Mouse (Mus musculus): ENCODE measurements at regions not wholly inside any gene's neighbourhood (a gene's known extent, or its start where the extent isn't known, plus 50 kb on each side); places are given as distances from the start of the nearest gene placed in this dataset.

- H3K9ac ChIP-seq (ENCODE audit: low read depth, low read length), result no peak overlapping the region
Measured at GRCm38 (mm10) chr11:7592010-7592409, 378.3 kb upstream of the Igfbp3 start.

GRCm38 (mm10) chr11:7583296-7583695 is 369.6 kb upstream of the Igfbp3 start:
- Histone ChIP-seq H3K36me3 (ENCODE audit: control insufficient read depth, insufficient read depth, low read length) (no peaks in the 10 kb centered on the region), H3K4me3 (ENCODE audit: low read depth, low read length) (no peak overlapping the region), H3K4me2 (ENCODE audit: low read length) (no peak overlapping the region), H3K9ac (ENCODE audit: low read depth, low read length) (no peak overlapping the region), H3K4me1 (ENCODE audit: control insufficient read depth, insufficient read depth, low read length) (no peaks in the 10 kb centered on the region), H3K9me3 (replicated peaks; ENCODE audit: control insufficient read depth, low read length, poor library complexity, severe bottlenecking) (peaks cover 2% of the 10 kb centered on the region; the same call in 1 of the 2 replicates), H3K27me3 (ENCODE audit: control insufficient read depth, insufficient read depth, low read depth, low read length) (no peaks in the 10 kb centered on the region), H3K27ac (ENCODE audit: low read length) (no peak overlapping the region)
- ATAC-seq, result no peak
- WGBS, result 93% methylated on average over 2 of the region's 2 CpGs

More at GRCm38 (mm10) chr11:7592010-7592409, 378.3 kb upstream of the Igfbp3 start:
- Histone ChIP-seq H3K4me2 (ENCODE audit: low read length) (no peak overlapping the region), H3K27me3 (ENCODE audit: control insufficient read depth, insufficient read depth, low read depth, low read length) (no peaks in the 10 kb centered on the region), H3K4me3 (ENCODE audit: low read depth, low read length) (no peak overlapping the region), H3K27ac (ENCODE audit: low read length) (no peak overlapping the region), H3K4me1 (ENCODE audit: control insufficient read depth, insufficient read depth, low read length) (no peaks in the 10 kb centered on the region), H3K36me3 (ENCODE audit: control insufficient read depth, insufficient read depth, low read length) (no peaks in the 10 kb centered on the region), H3K9me3 (replicated peaks; ENCODE audit: control insufficient read depth, low read length, poor library complexity, severe bottlenecking) (no peaks in the 10 kb centered on the region)
- WGBS, result 86% methylated on average over 4 of the region's 4 CpGs
- ATAC-seq, result no peak

GRCm38 (mm10) chr11:7568484-7568883 is 354.8 kb upstream of the Igfbp3 start:
- Histone ChIP-seq H3K27me3 (ENCODE audit: control insufficient read depth, insufficient read depth, low read depth, low read length) (no peaks in the 10 kb centered on the region), H3K4me2 (ENCODE audit: low read length) (no peak overlapping the region), H3K4me1 (ENCODE audit: control insufficient read depth, insufficient read depth, low read length) (no peaks in the 10 kb centered on the region), H3K4me3 (ENCODE audit: low read depth, low read length) (no peak overlapping the region), H3K27ac (ENCODE audit: low read length) (no peak overlapping the region), H3K9ac (ENCODE audit: low read depth, low read length) (no peak overlapping the region), H3K9me3 (replicated peaks; ENCODE audit: control insufficient read depth, low read length, poor library complexity, severe bottlenecking) (no peaks in the 10 kb centered on the region), H3K36me3 (ENCODE audit: control insufficient read depth, insufficient read depth, low read length) (no peaks in the 10 kb centered on the region)
- ATAC-seq, result no peak
- WGBS, result 83% methylated on average over 1 of the region's 1 CpGs

- Histone ChIP-seq H3K4me2 (ENCODE audit: low read length) (no peak overlapping the region), H3K27ac (ENCODE audit: low read length) (no peak overlapping the region), H3K27me3 (ENCODE audit: control insufficient read depth, insufficient read depth, low read depth, low read length) (no peaks in the 10 kb centered on the region), H3K36me3 (ENCODE audit: control insufficient read depth, insufficient read depth, low read length) (no peaks in the 10 kb centered on the region), H3K4me3 (ENCODE audit: low read depth, low read length) (no peak overlapping the region), H3K9ac (ENCODE audit: low read depth, low read length) (no peak overlapping the region), H3K9me3 (replicated peaks; ENCODE audit: control insufficient read depth, low read length, poor library complexity, severe bottlenecking) (no peaks in the 10 kb centered on the region), H3K4me1 (ENCODE audit: control insufficient read depth, insufficient read depth, low read length) (no peaks in the 10 kb centered on the region)
- WGBS, result 36% methylated on average over 2 of the region's 2 CpGs
- no peak for ATAC-seq
Measured at GRCm38 (mm10) chr11:7562029-7562428, 348.3 kb upstream of the Igfbp3 start.

GRCm38 (mm10) chr11:7561437-7561836 is 347.7 kb upstream of the Igfbp3 start:
- no peak overlapping the region for H3K4me2 ChIP-seq (ENCODE audit: low read length)
- H3K9me3 ChIP-seq (replicated peaks; ENCODE audit: control insufficient read depth, low read length, poor library complexity, severe bottlenecking), result no peaks in the 10 kb centered on the region
- H3K27me3 ChIP-seq (ENCODE audit: control insufficient read depth, insufficient read depth, low read depth, low read length), result no peaks in the 10 kb centered on the region
- no peaks in the 10 kb centered on the region for H3K4me1 ChIP-seq (ENCODE audit: control insufficient read depth, insufficient read depth, low read length)
- H3K27ac ChIP-seq (ENCODE audit: low read length), result no peak overlapping the region
- no peak for ATAC-seq
- WGBS, result 59% methylated on average over 1 of the region's 1 CpGs
- no peak overlapping the region for H3K4me3 ChIP-seq (ENCODE audit: low read depth, low read length)
- no peak overlapping the region for H3K9ac ChIP-seq (ENCODE audit: low read depth, low read length)
- no peaks in the 10 kb centered on the region for H3K36me3 ChIP-seq (ENCODE audit: control insufficient read depth, insufficient read depth, low read length)

- Histone ChIP-seq H3K4me1 (ENCODE audit: control insufficient read depth, insufficient read depth, low read length) (no peaks in the 10 kb centered on the region), H3K27ac (ENCODE audit: low read length) (no peak overlapping the region), H3K4me2 (ENCODE audit: low read length) (no peak overlapping the region), H3K36me3 (ENCODE audit: control insufficient read depth, insufficient read depth, low read length) (no peaks in the 10 kb centered on the region), H3K9me3 (replicated peaks; ENCODE audit: control insufficient read depth, low read length, poor library complexity, severe bottlenecking) (no peaks in the 10 kb centered on the region), H3K27me3 (ENCODE audit: control insufficient read depth, insufficient read depth, low read depth, low read length) (no peaks in the 10 kb centered on the region), H3K4me3 (ENCODE audit: low read depth, low read length) (no peak overlapping the region), H3K9ac (ENCODE audit: low read depth, low read length) (no peak overlapping the region)
- WGBS, result 80% methylated on average over 6 of the region's 6 CpGs
- ATAC-seq, result no peak
Measured at GRCm38 (mm10) chr11:7555613-7556274, 342.0 kb upstream of the Igfbp3 start.

GRCm38 (mm10) chr11:7552154-7552553 is 338.4 kb upstream of the Igfbp3 start:
- H3K4me3 ChIP-seq (ENCODE audit: low read depth, low read length), result no peak overlapping the region
- WGBS, result 89% methylated on average over 3 of the region's 3 CpGs
- H3K9ac ChIP-seq (ENCODE audit: low read depth, low read length), result no peak overlapping the region
- no peak for ATAC-seq
- no peaks in the 10 kb centered on the region for H3K27me3 ChIP-seq (ENCODE audit: control insufficient read depth, insufficient read depth, low read depth, low read length)
- H3K4me2 ChIP-seq (ENCODE audit: low read length), result no peak overlapping the region
- no peak overlapping the region for H3K27ac ChIP-seq (ENCODE audit: low read length)
- no peaks in the 10 kb centered on the region for H3K36me3 ChIP-seq (ENCODE audit: control insufficient read depth, insufficient read depth, low read length)
- no peaks in the 10 kb centered on the region for H3K9me3 ChIP-seq (replicated peaks; ENCODE audit: control insufficient read depth, low read length, poor library complexity, severe bottlenecking)
- H3K4me1 ChIP-seq (ENCODE audit: control insufficient read depth, insufficient read depth, low read length), result no peaks in the 10 kb centered on the region

- ATAC-seq, result no peak
- Histone ChIP-seq H3K4me3 (ENCODE audit: low read depth, low read length) (no peak overlapping the region), H3K27ac (ENCODE audit: low read length) (no peak overlapping the region), H3K4me2 (ENCODE audit: low read length) (no peak overlapping the region), H3K27me3 (ENCODE audit: control insufficient read depth, insufficient read depth, low read depth, low read length) (no peaks in the 10 kb centered on the region), H3K4me1 (ENCODE audit: control insufficient read depth, insufficient read depth, low read length) (no peaks in the 10 kb centered on the region), H3K9me3 (replicated peaks; ENCODE audit: control insufficient read depth, low read length, poor library complexity, severe bottlenecking) (no peaks in the 10 kb centered on the region), H3K36me3 (ENCODE audit: control insufficient read depth, insufficient read depth, low read length) (no peaks in the 10 kb centered on the region), H3K9ac (ENCODE audit: low read depth, low read length) (no peak overlapping the region)
- 91% methylated on average over 2 of the region's 2 CpGs for WGBS
Measured at GRCm38 (mm10) chr11:7547796-7548195, 334.1 kb upstream of the Igfbp3 start.

GRCm38 (mm10) chr11:7545621-7546020 is 331.9 kb upstream of the Igfbp3 start:
- ATAC-seq, result no peak
- H3K27me3 ChIP-seq (ENCODE audit: control insufficient read depth, insufficient read depth, low read depth, low read length), result no peaks in the 10 kb centered on the region
- 74% methylated on average over 2 of the region's 2 CpGs for WGBS
- H3K36me3 ChIP-seq (ENCODE audit: control insufficient read depth, insufficient read depth, low read length), result no peaks in the 10 kb centered on the region
- no peak overlapping the region for H3K4me3 ChIP-seq (ENCODE audit: low read depth, low read length)
- H3K9me3 ChIP-seq (replicated peaks; ENCODE audit: control insufficient read depth, low read length, poor library complexity, severe bottlenecking), result no peaks in the 10 kb centered on the region
- no peaks in the 10 kb centered on the region for H3K4me1 ChIP-seq (ENCODE audit: control insufficient read depth, insufficient read depth, low read length)
- H3K4me2 ChIP-seq (ENCODE audit: low read length), result no peak overlapping the region
- no peak overlapping the region for H3K27ac ChIP-seq (ENCODE audit: low read length)
- no peak overlapping the region for H3K9ac ChIP-seq (ENCODE audit: low read depth, low read length)

Data from midbrain, embryonic 16.5 days (tissue).